Mouse (Mus musculus) kidney, embryonic 14.5 days (tissue): ENCODE measurements around the gene Krtap5-1. TPM values are rescaled to one million over a fixed set of nuclear protein-coding genes. Genes with fewer than 3 reads are reported as not detected.
A peak's percentile ranks its signal among the peaks of the same experiment; 100 is the strongest.
"Not testable (repeated sequence)": the region's sequence is repeated elsewhere in the genome, so short reads cannot be mapped to it uniquely, and the experiment has no call there.

Experiments used
- ATAC-seq: fragments of 200-750 bp; cut with Nextera tagmentation; 2 replicates; pipeline ENCODE4 v1.8.0; 2017; ENCODE audit warnings: moderate number of reproducible peaks, mild to moderate bottlenecking, moderate TSS enrichment, moderate library complexity; ENCODE audit not compliant: low FRiP score, low TSS enrichment
- H3K27ac ChIP-seq: fragments of 300-500 bp; sonication (generic); 2 replicates; pipeline ENCODE4 v1.5.1; 2014; ENCODE audit warnings: low read depth, mild to moderate bottlenecking, low read length, moderate library complexity, mixed read lengths
- H3K27me3 ChIP-seq: fragments of 300-500 bp; sonication (generic); 2 replicates; pipeline ENCODE4 v1.6.1; 2014; ENCODE audit warnings: mild to moderate bottlenecking, low read length; ENCODE audit not compliant: control insufficient read depth, insufficient read depth
- H3K36me3 ChIP-seq: fragments of 300-500 bp; sonication (generic); 2 replicates; pipeline ENCODE4 v1.6.1; 2014; ENCODE audit warnings: low read length, mixed read lengths; ENCODE audit not compliant: control insufficient read depth, insufficient read depth
- H3K4me1 ChIP-seq: fragments of 300-500 bp; sonication (generic); 2 replicates; pipeline ENCODE4 v1.6.1; 2014; ENCODE audit warnings: low read length, mixed read lengths; ENCODE audit not compliant: control insufficient read depth, insufficient read depth
- H3K4me2 ChIP-seq: fragments of 300-500 bp; sonication (generic); replicated peaks from 2 replicates; pipeline ENCODE4 v1.6.1; 2014; ENCODE audit warnings: low read depth, mild to moderate bottlenecking, low read length
- H3K4me3 ChIP-seq: fragments of 300-500 bp; sonication (generic); 2 replicates; pipeline ENCODE4 v1.5.1; 2014; ENCODE audit warnings: mild to moderate bottlenecking, low read length
- H3K9ac ChIP-seq: fragments of 300-500 bp; sonication (generic); 2 replicates; pipeline ENCODE4 v1.6.1; 2014; ENCODE audit warnings: low read depth, mild to moderate bottlenecking, low read length, moderate library complexity
- H3K9me3 ChIP-seq: fragments of 300-500 bp; sonication (generic); 2 replicates; pipeline ENCODE4 v1.6.1; 2016; ENCODE audit warnings: low read length; ENCODE audit not compliant: control insufficient read depth
- WGBS: fragments of 180-500 bp; shearing (Covaris S2); extraction: QIAGEN DNeasy Blood & Tissue Kit; methylation state at CpG from one replicate; pipeline ENCODE4 v1.1.7; 2014; 5-methylcytosine and 5-hydroxymethylcytosine counted together
- polyA plus RNA-seq: library from polyadenylated mRNA; unstranded; fragments of >200 nt; fragmentation: Nextera tagmentation; extraction: Ambion mirVana; gene quantifications from 2 replicates; pipeline ENCODE4 v1.2.1, GENCODE M21; 2014

The Krtap5-1 gene
- polyA plus RNA-seq, 1 experiment from 2014 or later = not detected

- Histone ChIP-seq H3K9ac (peak overlapping the region; percentile 75; the same call in 1 of the 2 replicates), H3K4me2 (peak overlapping the region; percentile 79), H3K9me3 (no peaks in the 10 kb centered on the region), H3K36me3 (no peaks in the 10 kb centered on the region), H3K4me3 (peak overlapping the region; percentile 59), H3K4me1 (peaks cover 11% of the 10 kb centered on the region; the same call in 1 of the 2 replicates), H3K27me3 (no peaks in the 10 kb centered on the region), H3K27ac (no peak overlapping the region; the same call in 1 of the 2 replicates)
- peak; percentile 66 for ATAC-seq
- 9% methylated on average over 23 of the region's 23 CpGs for WGBS
These were observed 11.6 kb downstream of the Krtap5-1 start for GRCm38 (mm10) chr7:142285130-142285835.

GRCm38 (mm10) chr7:142284615-142285080 lies 12.3 kb downstream of the Krtap5-1 start:
- H3K4me1 ChIP-seq = peaks cover 11% of the 10 kb centered on the region; the same call in 1 of the 2 replicates
- under 1% methylated on average over 19 of the region's 19 CpGs for WGBS
- H3K9ac ChIP-seq = peak overlapping the region; percentile 75
- peak; percentile 77 for ATAC-seq
- no peaks in the 10 kb centered on the region for H3K36me3 ChIP-seq
- H3K27me3 ChIP-seq = no peaks in the 10 kb centered on the region
- H3K9me3 ChIP-seq = no peaks in the 10 kb centered on the region
- H3K4me3 ChIP-seq = peak overlapping the region; percentile 59
- H3K4me2 ChIP-seq = peak overlapping the region; percentile 79
- peak overlapping the region; percentile 95 for H3K27ac ChIP-seq

- no peaks in the 10 kb centered on the region for H3K36me3 ChIP-seq
- under 1% methylated on average over 38 of the region's 38 CpGs for WGBS
- H3K27me3 ChIP-seq = no peaks in the 10 kb centered on the region
- H3K9me3 ChIP-seq = no peaks in the 10 kb centered on the region
- H3K27ac ChIP-seq = peak overlapping the region; percentile 95
- ATAC-seq = peak; percentile 82
- H3K4me1 ChIP-seq = peaks cover 11% of the 10 kb centered on the region; the same call in 1 of the 2 replicates
- H3K4me3 ChIP-seq = peak overlapping the region; percentile 59
- peak overlapping the region; percentile 79 for H3K4me2 ChIP-seq
- H3K9ac ChIP-seq = peak overlapping the region; percentile 75
These were observed 12.8 kb downstream of the Krtap5-1 start for GRCm38 (mm10) chr7:142284023-142284591.

- Histone ChIP-seq H3K27ac (0 out of 2 replicates have a peak overlapping the region, but pooled peaks have one; percentile 95), H3K9ac (0 out of 2 replicates have a peak overlapping the region, but pooled peaks have one; percentile 75), H3K4me1 (peaks cover 11% of the 10 kb centered on the region; the same call in 1 of the 2 replicates), H3K4me2 (peak overlapping the region; percentile 79)
- ATAC-seq, H3K4me3 ChIP-seq, H3K36me3 ChIP-seq, H3K27me3 ChIP-seq, H3K9me3 ChIP-seq: not testable (repeated sequence)
- 12% methylated on average over 2 of the region's 2 CpGs for WGBS
These were observed 14.1 kb downstream of the Krtap5-1 start for GRCm38 (mm10) chr7:142282847-142283246.

- not testable (repeated sequence) for H3K36me3 ChIP-seq, ATAC-seq, H3K9ac ChIP-seq, H3K4me2 ChIP-seq, H3K9me3 ChIP-seq, H3K4me3 ChIP-seq, H3K4me1 ChIP-seq, H3K27ac ChIP-seq, H3K27me3 ChIP-seq
- 75% methylated on average over 1 of the region's 1 CpGs for WGBS
These were observed 17.6 kb downstream of the Krtap5-1 start for GRCm38 (mm10) chr7:142279291-142279690.

GRCm38 (mm10) chr7:142278183-142278582 lies 18.7 kb downstream of the Krtap5-1 start:
- WGBS = 0% methylated on average over 3 of the region's 3 CpGs
- H3K36me3 ChIP-seq, H3K9me3 ChIP-seq, H3K9ac ChIP-seq, H3K4me1 ChIP-seq, H3K27ac ChIP-seq, H3K27me3 ChIP-seq, H3K4me2 ChIP-seq, H3K4me3 ChIP-seq: not testable (repeated sequence)
- peak; percentile 59; the same call in 1 of the 2 replicates for ATAC-seq

- H3K27me3 ChIP-seq, H3K27ac ChIP-seq, H3K4me1 ChIP-seq, H3K4me3 ChIP-seq, H3K9ac ChIP-seq, H3K9me3 ChIP-seq, H3K4me2 ChIP-seq, H3K36me3 ChIP-seq, ATAC-seq: not testable (repeated sequence)
These were observed 22.7 kb downstream of the Krtap5-1 start, which contains the start of gene Gm4559 for GRCm38 (mm10) chr7:142274263-142274662. Gm4559 (minus strand) TSS chr7:142274363.

GRCm38 (mm10) chr7:142258254-142258653 lies 38.7 kb downstream of the Krtap5-1 start, which contains the start of gene Gm2431:
Gm2431 (minus strand) TSS chr7:142258354.
- not testable (repeated sequence) for ATAC-seq, H3K4me1 ChIP-seq, H3K36me3 ChIP-seq, H3K27ac ChIP-seq, H3K4me2 ChIP-seq, H3K4me3 ChIP-seq, H3K9me3 ChIP-seq, H3K27me3 ChIP-seq, H3K9ac ChIP-seq
- 70% methylated on average over 1 of the region's 1 CpGs for WGBS

GRCm38 (mm10) chr7:142255517-142255916 lies 41.4 kb downstream of the Krtap5-1 start:
- 0% methylated on average over 2 of the region's 2 CpGs for WGBS
- no peaks in the 10 kb centered on the region for H3K27me3 ChIP-seq
- no peak for ATAC-seq
- H3K4me3 ChIP-seq = no peak overlapping the region
- no peaks in the 10 kb centered on the region for H3K4me1 ChIP-seq
- no peak overlapping the region for H3K4me2 ChIP-seq
- H3K27ac ChIP-seq = no peak overlapping the region
- no peaks in the 10 kb centered on the region for H3K9me3 ChIP-seq
- no peak overlapping the region for H3K9ac ChIP-seq
- no peaks in the 10 kb centered on the region for H3K36me3 ChIP-seq
